Mouse (Mus musculus) MEL (cell line): ENCODE data around the gene Cacna1s. TPM values are rescaled to one million over a fixed set of nuclear protein-coding genes. Genes with fewer than 3 reads are reported as not detected.

ENCODE experiments used
- DNase-seq: peaks from one replicate; pipeline ENCODE4 v3.0.0; 2011; ENCODE audit warnings: low read depth, low spot score
- H3K27ac ChIP-seq: 2 replicates; pipeline ENCODE4 v1.5.1; 2012; ENCODE audit warnings: low read depth, mild to moderate bottlenecking, control low read depth, low read length, moderate library complexity; ENCODE audit not compliant: control insufficient read depth
- H3K27me3 ChIP-seq, 2 experiments: fragments of 150-350 bp in 1 of 2; sonication (generic) in 1 of 2; 2 replicates each; pipeline ENCODE4 v1.6.1; 2012; ENCODE audit warnings: low read length in 2 of 2, mild to moderate bottlenecking in 2 of 2, improper control_type of control experiment in 1 of 2, moderate library complexity in 1 of 2; ENCODE audit not compliant: insufficient read depth in 2 of 2, control insufficient read depth in 1 of 2
- H3K36me3 ChIP-seq, 2 experiments: 2 replicates each; pipeline ENCODE4 v1.6.1; 2012 to 2014; ENCODE audit warnings: low read length in 2 of 2, improper control_type of control experiment in 1 of 2, inconsistent platforms in 1 of 2, mild to moderate bottlenecking in 1 of 2; ENCODE audit not compliant: insufficient read depth in 2 of 2, control insufficient read depth in 1 of 2
- H3K4me1 ChIP-seq, 2 experiments: fragments of 150-350 bp in 1 of 2; sonication (generic) in 1 of 2; 2 replicates each; pipeline ENCODE4 v1.6.1; 2012; ENCODE audit warnings: low read length in 2 of 2, improper control_type of control experiment in 1 of 2, mild to moderate bottlenecking in 1 of 2; ENCODE audit not compliant: insufficient read depth in 2 of 2, control insufficient read depth in 1 of 2
- H3K4me3 ChIP-seq, 2 experiments: fragments of 150-350 bp in 1 of 2; sonication (generic) in 1 of 2; 2 replicates each; pipeline ENCODE4 v1.5.1; 2012; ENCODE audit warnings: low read depth in 2 of 2, low read length in 2 of 2, mild to moderate bottlenecking in 2 of 2, moderate library complexity in 2 of 2, control low read depth in 1 of 2, improper control_type of control experiment in 1 of 2; ENCODE audit not compliant: control insufficient read depth in 1 of 2, insufficient read depth in 1 of 2
- H3K79me2 ChIP-seq: 2 replicates; pipeline ENCODE4 v1.6.1; 2012; ENCODE audit warnings: mild to moderate bottlenecking, low read length, moderate library complexity; ENCODE audit not compliant: control insufficient read depth, poor library complexity, insufficient read depth
- H3K9ac ChIP-seq: 2 replicates; pipeline ENCODE4 v1.6.1; 2012; ENCODE audit warnings: low read depth, mild to moderate bottlenecking, control low read depth, low read length, moderate library complexity; ENCODE audit not compliant: control insufficient read depth, poor library complexity, severe bottlenecking
- H3K9me3 ChIP-seq: fragments of 150-350 bp; sonication (generic); replicated peaks from 2 replicates; pipeline ENCODE4 v1.6.1; 2012; ENCODE audit warnings: mild to moderate bottlenecking, low read length, improper control_type of control experiment, moderate library complexity; ENCODE audit not compliant: insufficient read depth
- CHD2 ChIP-seq: IDR thresholded peaks from 2 replicates; pipeline ENCODE4 v1.6.1; 2011; ENCODE audit warnings: low read length, improper control_type of control experiment
- CTCF ChIP-seq, 3 experiments: IDR thresholded peaks in 2 of 3; conservative IDR thresholded peaks in 1 of 3; 2 replicates each; pipeline ENCODE4 v1.5.1; 2011 to 2012; ENCODE audit warnings: low read length in 3 of 3, low read depth in 2 of 3, mild to moderate bottlenecking in 2 of 3, improper control_type of control experiment in 1 of 3, inconsistent platforms in 1 of 3, mixed read lengths in 1 of 3, moderate library complexity in 1 of 3; ENCODE audit not compliant: control insufficient read depth in 1 of 3, insufficient read depth in 1 of 3, poor library complexity in 1 of 3, severe bottlenecking in 1 of 3
- EP300 ChIP-seq, 2 experiments: IDR thresholded peaks; 2 replicates each; pipeline ENCODE4 v1.6.1; 2011; ENCODE audit warnings: improper control_type of control experiment in 2 of 2, low read length in 2 of 2, low read depth in 1 of 2, mild to moderate bottlenecking in 1 of 2
- GATA1 ChIP-seq: IDR thresholded peaks from 2 replicates; pipeline ENCODE4 v1.6.1; 2011; ENCODE audit warnings: low read depth, low read length, improper control_type of control experiment
- JUND ChIP-seq: IDR thresholded peaks from 2 replicates; pipeline ENCODE4 v1.6.1; 2011; ENCODE audit warnings: low read depth, mild to moderate bottlenecking, improper control_type of control experiment, low read length
- KAT2A ChIP-seq: conservative IDR thresholded peaks from 2 replicates; pipeline ENCODE4 v1.6.1; 2012; ENCODE audit warnings: low read depth, low read length, improper control_type of control experiment, inconsistent platforms
- MAFK ChIP-seq: IDR thresholded peaks from 2 replicates; pipeline ENCODE4 v1.6.1; 2011; ENCODE audit warnings: low read depth, mild to moderate bottlenecking, low read length, improper control_type of control experiment, borderline replicate concordance
- MAX ChIP-seq: IDR thresholded peaks from 2 replicates; pipeline ENCODE4 v1.6.1; 2011; ENCODE audit warnings: low read length, improper control_type of control experiment
- MYB ChIP-seq: IDR thresholded peaks from 2 replicates; pipeline ENCODE4 v1.6.1; 2011; ENCODE audit warnings: mild to moderate bottlenecking, low read depth, low read length, improper control_type of control experiment
- NELFE ChIP-seq: IDR thresholded peaks from 2 replicates; pipeline ENCODE4 v1.6.1; 2011; ENCODE audit warnings: low read depth, low read length, improper control_type of control experiment
- POLR2A ChIP-seq, 2 experiments: IDR thresholded peaks; 2 replicates each; pipeline ENCODE4 v1.6.1; 2011 to 2012; ENCODE audit warnings: low read length in 2 of 2, mild to moderate bottlenecking in 2 of 2, control low read depth in 1 of 2, improper control_type of control experiment in 1 of 2, low read depth in 1 of 2, moderate library complexity in 1 of 2; ENCODE audit not compliant: control insufficient read depth in 1 of 2, insufficient read depth in 1 of 2, poor library complexity in 1 of 2
- POLR2AphosphoS5 ChIP-seq: IDR thresholded peaks from 2 replicates; pipeline ENCODE4 v1.6.1; 2012; ENCODE audit warnings: low read depth, borderline replicate concordance, mild to moderate bottlenecking, inconsistent platforms, low read length, moderate library complexity, mixed read lengths
- RCOR1 ChIP-seq: IDR thresholded peaks from 2 replicates; pipeline ENCODE4 v1.6.1; 2012; ENCODE audit warnings: low read depth, mild to moderate bottlenecking, inconsistent platforms, low read length, improper control_type of control experiment
- SMC3 ChIP-seq: IDR thresholded peaks from 2 replicates; pipeline ENCODE4 v1.6.1; 2011; ENCODE audit warnings: low read depth, low read length, improper control_type of control experiment
- TAL1 ChIP-seq: IDR thresholded peaks from 2 replicates; pipeline ENCODE4 v1.6.1; 2012; ENCODE audit warnings: mild to moderate bottlenecking, inconsistent platforms, low read length, moderate library complexity, mixed read lengths
- TBP ChIP-seq: IDR thresholded peaks from 2 replicates; pipeline ENCODE4 v1.8.0; 2011; ENCODE audit warnings: low read depth, low read length, improper control_type of control experiment
- UBTF ChIP-seq: IDR thresholded peaks from 2 replicates; pipeline ENCODE4 v1.6.1; 2012; ENCODE audit warnings: low read depth, mild to moderate bottlenecking, inconsistent platforms, low read length, improper control_type of control experiment, moderate library complexity, borderline replicate concordance; ENCODE audit not compliant: insufficient read depth
- ZMIZ1 ChIP-seq: IDR thresholded peaks from 2 replicates; pipeline ENCODE4 v1.6.1; 2012; ENCODE audit warnings: low read depth, mild to moderate bottlenecking, inconsistent platforms, low read length, improper control_type of control experiment, moderate library complexity
- ZNF384 ChIP-seq: IDR thresholded peaks from 2 replicates; pipeline ENCODE4 v1.6.1; 2012; ENCODE audit warnings: low read depth, mild to moderate bottlenecking, inconsistent platforms, low read length, improper control_type of control experiment
- polyA plus RNA-seq, 2 experiments: library from polyadenylated mRNA; stranded (reverse) in 1 of 2; unstranded in 1 of 2; fragments of >175 nt in 1 of 2; fragments of >200 nt in 1 of 2; gene quantifications; 2 replicates each; pipeline versions ENCODE4 v1.2.1 to v1.2.4; 2012; ENCODE audit warnings: low replicate concordance in 2 of 2, low read depth in 1 of 2; ENCODE audit not compliant: insufficient read length in 2 of 2, insufficient read depth in 1 of 2, missing spikeins in 1 of 2
- total RNA-seq: library from RNA; depleted of rRNA; stranded (reverse); fragments of 300-350 nt; gene quantifications from 2 replicates; pipeline ENCODE4 v1.2.3, GENCODE M21; 2012

Gene Cacna1s
- total and polyA plus RNA-seq, 3 experiments, result not detected

DNA sequence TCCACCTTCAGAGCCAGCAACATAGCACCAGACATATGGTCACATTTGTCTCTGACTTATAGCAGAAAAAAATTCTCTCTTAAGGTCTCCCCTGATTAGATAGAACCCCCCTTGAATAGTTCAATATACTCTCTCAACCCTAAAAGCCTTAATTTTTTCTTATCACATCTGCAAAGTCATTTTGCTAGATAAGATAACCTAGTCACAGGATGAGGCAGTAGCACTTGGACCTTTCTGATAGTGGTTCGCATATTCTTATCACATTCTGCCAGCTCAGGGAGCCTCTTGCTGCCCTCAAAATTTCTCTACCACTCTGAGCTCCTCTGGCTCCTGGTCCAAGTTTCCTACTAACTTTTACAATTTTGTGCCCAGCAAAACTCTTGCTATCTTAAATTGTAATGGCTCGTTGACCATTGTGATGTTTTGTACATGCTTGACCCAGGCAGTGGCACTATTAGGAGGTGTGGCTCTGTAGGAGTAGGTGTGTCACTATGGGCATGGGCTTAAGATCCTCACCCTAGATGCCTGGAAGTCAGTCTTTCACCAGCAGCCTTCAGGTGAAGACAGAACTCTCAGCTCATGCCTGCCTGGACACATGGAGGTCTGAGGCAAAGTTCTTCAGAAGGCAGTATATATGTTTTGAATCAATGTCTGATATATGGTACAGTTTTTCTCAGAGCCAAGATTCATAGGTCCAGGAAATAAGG is 37.6 kb upstream of the Cacna1s start (continued):
- no peak for TF ChIP-seq CTCF (IDR thresholded peaks at IDR 0.05 in 2 of 3, conservative IDR thresholded peaks at IDR 0.05 in 1 of 3; ENCODE audit: control insufficient read depth in 1 of 3, insufficient read depth in 1 of 3, low read depth in 2 of 3, low read length in 3 of 3, poor library complexity in 1 of 3, severe bottlenecking in 1 of 3)
- peak; percentile 75 for TF ChIP-seq TAL1
- no peak for TF ChIP-seq SMC3
- no peak for TF ChIP-seq NELFE
- TF ChIP-seq JUND, result no peak
- no peak for TF ChIP-seq MYB
- TF ChIP-seq ZMIZ1, result no peak
- no peak for TF ChIP-seq MAX
- no peak for TF ChIP-seq TBP
- TF ChIP-seq POLR2AphosphoS5, result no peak
- peak; percentile 24; the same call in 1 of the 2 replicates for TF ChIP-seq KAT2A
- TF ChIP-seq EP300 (IDR thresholded peaks at IDR 0.05; ENCODE audit: low read depth in 1 of 2, low read length in 2 of 2), result peak; percentile 95 to 97
- no peak for TF ChIP-seq UBTF
- peak; percentile 89 for TF ChIP-seq ZNF384
- TF ChIP-seq POLR2A (IDR thresholded peaks at IDR 0.05; ENCODE audit: control insufficient read depth in 1 of 2, insufficient read depth in 1 of 2, low read depth in 1 of 2, low read length in 2 of 2, poor library complexity in 1 of 2), result no peak
- TF ChIP-seq MAFK, result peak; percentile 56; the same call in 1 of the 2 replicates
- TF ChIP-seq RCOR1, result peak; percentile 76
- TF ChIP-seq CHD2, result no peak; the same call in 1 of the 2 replicates

DNA sequence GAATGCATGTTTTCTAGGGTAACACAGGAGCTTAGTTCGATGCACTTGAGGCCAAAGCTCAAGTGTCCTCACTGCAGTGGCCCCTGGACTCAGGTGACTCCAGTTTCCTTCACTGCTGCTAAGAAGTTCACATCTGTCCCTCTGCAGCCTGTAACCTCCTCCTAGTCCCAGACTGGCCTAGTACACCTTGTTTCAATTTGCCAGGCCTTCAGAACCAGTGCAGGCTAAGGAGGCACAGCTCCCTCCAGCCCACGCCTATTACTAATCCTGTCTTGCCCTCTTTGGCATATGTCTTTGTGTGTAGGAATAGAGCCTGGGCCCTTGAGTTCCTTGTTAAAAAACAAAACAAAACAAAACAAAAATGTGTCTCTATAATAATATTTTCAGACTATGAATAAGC is 35.2 kb upstream of the Cacna1s start:
- peaks cover 5% of the 10 kb centered on the region; the same call in 1 of the 2 replicates for H3K79me2 ChIP-seq
- H3K36me3 ChIP-seq, result peaks cover 2 to 28% of the 10 kb centered on the region in 2 experiments; a peak in 3 of 4 replicates
- no peak for DNase-seq
- H3K27ac ChIP-seq, result peak overlapping the region; percentile 71
- TF ChIP-seq GATA1, result no peak
- TF ChIP-seq TBP, result no peak
- 0 out of 2 replicates have a peak, but pooled peaks have one; percentile 18 for TF ChIP-seq MAX
- H3K27me3 ChIP-seq, result no peaks in the 10 kb centered on the region
- no peaks in the 10 kb centered on the region for H3K9me3 ChIP-seq
- peaks cover 20 to 26% of the 10 kb centered on the region in 2 experiments for H3K4me1 ChIP-seq
- H3K9ac ChIP-seq, result peak overlapping the region; percentile 70
- H3K4me3 ChIP-seq, result peak overlapping the region; percentile 89 to 97
